Mouse (Mus musculus) kidney, adult 8-10 months (tissue): ENCODE data around the gene Ocm.
A peak's percentile ranks its signal among the peaks of the same experiment; 100 is the strongest.
"Not testable (repeated sequence)": the region's sequence is repeated elsewhere in the genome, so short reads cannot be mapped to it uniquely, and the experiment has no call there.

Source experiments
- DNase-seq, 2 experiments: peaks; one replicate each; pipeline ENCODE4 v3.0.0; 2022

Ocm gene

GRCm38 (mm10) chr5:144026620-144027263 lies at the start of gene Ocm:
Gene Ocm (minus strand): TSS chr5:144026670.
- no peak for DNase-seq

- DNase-seq: no peak
Measured at GRCm38 (mm10) chr5:144071249-144071648, 44.8 kb upstream of the Ocm start.

- no peak for DNase-seq
Measured at GRCm38 (mm10) chr5:144070064-144070463, 43.6 kb upstream of the Ocm start.

- no peak for DNase-seq
Measured at GRCm38 (mm10) chr5:144066036-144066435, 39.6 kb upstream of the Ocm start.

GRCm38 (mm10) chr5:144064093-144064492 lies 37.6 kb upstream of the Ocm start:
- DNase-seq: no peak

- peak in 1 of 2 experiments; percentile 41 for DNase-seq
Measured at GRCm38 (mm10) chr5:144054340-144054739, 27.9 kb upstream of the Ocm start.

- DNase-seq: no peak
Measured at GRCm38 (mm10) chr5:144053450-144053849, 27.0 kb upstream of the Ocm start.

GRCm38 (mm10) chr5:144051268-144051667 lies 24.8 kb upstream of the Ocm start:
- DNase-seq: peak in 1 of 2 experiments; percentile 11

GRCm38 (mm10) chr5:144049881-144050280 lies 23.4 kb upstream of the Ocm start:
- DNase-seq: no peak

- no peak for DNase-seq
Measured at GRCm38 (mm10) chr5:144047324-144047723, 20.9 kb upstream of the Ocm start.

- DNase-seq: peak; percentile 36 to 43
Measured at GRCm38 (mm10) chr5:144043166-144043565, 16.7 kb upstream of the Ocm start.

- DNase-seq: peak; percentile 42 to 74
Measured at GRCm38 (mm10) chr5:144040720-144041364, 14.4 kb upstream of the Ocm start.

- DNase-seq: no peak
Measured at GRCm38 (mm10) chr5:144039886-144040285, 13.4 kb upstream of the Ocm start.

GRCm38 (mm10) chr5:144039156-144039675 lies 12.7 kb upstream of the Ocm start:
- DNase-seq: no peak

- DNase-seq: no peak
Measured at GRCm38 (mm10) chr5:144036952-144037351, 10.5 kb upstream of the Ocm start.

- no peak for DNase-seq
Measured at GRCm38 (mm10) chr5:144034567-144034966, 8.1 kb upstream of the Ocm start.

- DNase-seq: peak; percentile 27 to 38
Measured at GRCm38 (mm10) chr5:144032491-144032890, 6.0 kb upstream of the Ocm start.

- DNase-seq: no peak
Measured at GRCm38 (mm10) chr5:144015845-144016244, 10.6 kb downstream of the Ocm start.

GRCm38 (mm10) chr5:144015312-144015650 lies 11.2 kb downstream of the Ocm start:
- no peak for DNase-seq

- peak; percentile 74 to 76 for DNase-seq
Measured at GRCm38 (mm10) chr5:144014551-144015311, 11.7 kb downstream of the Ocm start, which contains the start of gene Ccz1. Gene Ccz1 (minus strand): TSS chr5:144014877.

GRCm38 (mm10) chr5:144013366-144014134 lies 12.9 kb downstream of the Ocm start:
- DNase-seq: not testable (repeated sequence)

GRCm38 (mm10) chr5:144002461-144003192 lies 23.8 kb downstream of the Ocm start:
- no peak for DNase-seq
